Mouse (Mus musculus) cortical plate, adult 2 months (tissue): ENCODE measurements around the gene Map7.

Experiments used
- CTCF ChIP-seq: fragments of 200-500 bp; IDR thresholded peaks from 2 replicates; pipeline ENCODE4 v1.5.1; 2011; ENCODE audit warnings: mild to moderate bottlenecking, control low read depth, low read length; ENCODE audit not compliant: insufficient read depth; ENCODE audit errors: extremely low read depth
- POLR2A ChIP-seq: fragments of 200-500 bp; IDR thresholded peaks from 2 replicates; pipeline ENCODE4 v1.6.1; 2011; ENCODE audit warnings: mild to moderate bottlenecking, low read length, control low read depth; ENCODE audit not compliant: insufficient read depth; ENCODE audit errors: extremely low read depth

GRCm38 (mm10) chr10:20105575-20105974 lies 42.7 kb upstream of the Map7 start:
- TF ChIP-seq CTCF (no peak), POLR2A (no peak)
